Mouse (Mus musculus) olfactory bulb, adult 2 months (tissue): ENCODE data around the gene Kcnj8.

Experiments used
- CTCF ChIP-seq: fragments of 200-500 bp; IDR thresholded peaks from 2 replicates; pipeline ENCODE4 v1.5.1; 2012; ENCODE audit warnings: low read depth, mild to moderate bottlenecking, low read length, moderate library complexity; ENCODE audit not compliant: insufficient read depth
- POLR2A ChIP-seq: fragments of 200-500 bp; IDR thresholded peaks from 2 replicates; pipeline ENCODE4 v1.6.1; 2012; ENCODE audit warnings: mild to moderate bottlenecking, low read depth, low read length, moderate library complexity; ENCODE audit not compliant: insufficient read depth

DNA sequence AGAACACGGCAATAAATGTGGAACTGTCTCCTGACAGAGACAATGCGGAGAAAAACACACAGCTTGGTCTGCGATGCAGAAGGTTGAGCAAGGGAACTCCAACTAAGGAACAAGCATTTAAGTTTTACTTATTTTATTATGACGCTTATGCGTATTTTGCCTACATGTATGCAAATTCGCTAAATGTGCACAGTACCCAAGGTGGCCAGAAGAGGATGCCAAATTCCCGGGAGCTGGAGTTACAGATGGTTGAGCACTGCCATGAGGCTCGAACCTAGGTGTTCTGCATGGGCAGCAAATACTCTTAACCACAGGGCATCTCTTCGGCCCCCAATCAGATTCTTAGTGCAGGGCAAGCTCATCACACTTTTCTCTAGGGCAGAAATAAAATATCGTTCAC is 13.3 kb downstream of the Kcnj8 start:
- TF ChIP-seq CTCF: no peak
- no peak for TF ChIP-seq POLR2A
